7 mouse cellular contexts compared by ENCODE assay signal in genomic region chr12:3426530-3427034, GRCm38 (mm10). TPM values are rescaled to one million over a fixed set of nuclear protein-coding genes. Genes with fewer than 3 reads are reported as not detected.
A peak's percentile ranks its signal among the peaks of the same experiment; 100 is the strongest.
DNase-seq lines count a peak whose midpoint lies in the region; ATAC-seq lines count a peak whose summit lies in the region.

Gene Asxl2, plus strand, starts transcription at chr12:3426857.

- peak; percentile 96 for ATAC-seq in embryonic facial prominence, embryonic 11.5 days (replicated peaks; ENCODE audit: insufficient number of reproducible peaks, low FRiP score, low TSS enrichment, low read depth)
- ATAC-seq in granulocyte monocyte progenitor cell, adult 5-6 weeks (replicated peaks; ENCODE audit: poor library complexity, severe bottlenecking), result peak; percentile 85
- ATAC-seq in midbrain, embryonic 13.5 days, result peak; percentile 95

- H3K36me3 ChIP-seq in embryonic facial prominence, embryonic 11.5 days (replicated peaks; ENCODE audit: control insufficient read depth, insufficient read depth, low read depth, low read length), result no peaks in the 10 kb centered on the region
- peaks cover 21% of the 10 kb centered on the region for H3K36me3 ChIP-seq in limb, embryonic 10.5 days
- H3K36me3 ChIP-seq in midbrain, embryonic 13.5 days, result peaks cover 13% of the 10 kb centered on the region

- under 1% methylated on average over 53 of the region's 53 CpGs for WGBS in embryonic facial prominence, embryonic 11.5 days
- WGBS in limb, embryonic 10.5 days, result under 1% methylated on average over 53 of the region's 53 CpGs
- WGBS in midbrain, embryonic 13.5 days, result under 1% methylated on average over 50 of the region's 53 CpGs

- no peaks in the 10 kb centered on the region for H3K9me3 ChIP-seq in embryonic facial prominence, embryonic 11.5 days (replicated peaks; ENCODE audit: control insufficient read depth, low read length)
- no peaks in the 10 kb centered on the region for H3K9me3 ChIP-seq in limb, embryonic 10.5 days (replicated peaks)
- no peaks in the 10 kb centered on the region for H3K9me3 ChIP-seq in midbrain, embryonic 13.5 days

- H3K4me3 ChIP-seq in embryonic facial prominence, embryonic 11.5 days (ENCODE audit: low read depth, low read length), result peak within 1 kb of the TSS; percentile 87
- peak within 1 kb of the TSS; percentile 82 for H3K4me3 ChIP-seq in limb, embryonic 10.5 days
- H3K4me3 ChIP-seq in midbrain, embryonic 13.5 days (replicated peaks), result peak within 1 kb of the TSS; percentile 84

- H3K27me3 ChIP-seq in embryonic facial prominence, embryonic 11.5 days (ENCODE audit: control insufficient read depth, insufficient read depth, low read length), result no peaks in the 10 kb centered on the region
- H3K27me3 ChIP-seq in limb, embryonic 10.5 days (ENCODE audit: low read depth, poor library complexity, severe bottlenecking), result no peaks in the 10 kb centered on the region
- no peaks in the 10 kb centered on the region for H3K27me3 ChIP-seq in midbrain, embryonic 13.5 days

- H3K4me1 ChIP-seq in embryonic facial prominence, embryonic 11.5 days (ENCODE audit: control insufficient read depth, insufficient read depth, low read length), result no peaks in the 10 kb centered on the region
- peaks cover 9% of the 10 kb centered on the region for H3K4me1 ChIP-seq in limb, embryonic 10.5 days
- H3K4me1 ChIP-seq in midbrain, embryonic 13.5 days (replicated peaks), result peaks cover 28% of the 10 kb centered on the region

- peak within 1 kb of the TSS; percentile 87 for H3K27ac ChIP-seq in embryonic facial prominence, embryonic 11.5 days (replicated peaks; ENCODE audit: low read depth, low read length)
- peak within 1 kb of the TSS; percentile 95 for H3K27ac ChIP-seq in limb, embryonic 10.5 days
- H3K27ac ChIP-seq in midbrain, embryonic 13.5 days, result peak within 1 kb of the TSS; percentile 94

- H3K9ac ChIP-seq in embryonic facial prominence, embryonic 11.5 days (replicated peaks; ENCODE audit: low read length), result peak within 1 kb of the TSS; percentile 85
- peak within 1 kb of the TSS; percentile 91 for H3K9ac ChIP-seq in midbrain, embryonic 13.5 days (replicated peaks)

- peak within 1 kb of the TSS; percentile 67 for H3K4me2 ChIP-seq in embryonic facial prominence, embryonic 11.5 days (ENCODE audit: low read depth, low read length)
- peak within 1 kb of the TSS; percentile 67 for H3K4me2 ChIP-seq in midbrain, embryonic 13.5 days (replicated peaks)

- DNase-seq in adrenal gland, postnatal 14 days, result peak; percentile 100
- peak; percentile 100 for DNase-seq in embryonic facial prominence, embryonic 11.5 days (ENCODE audit: low spot score)
- DNase-seq in kidney, adult 11 months, result peak; percentile 99
- peak; percentile 100 for DNase-seq in limb, embryonic 10.5 days (ENCODE audit: low spot score)
- DNase-seq in spleen, adult 12 weeks (ENCODE audit: low spot score), result peak; percentile 98

RNA-seq across cellular contexts. Expression of gene Asxl2, which starts in this region (rescaled TPM):
- total RNA-seq in adrenal gland, postnatal 14 days (2021), result 34.7 and 38.2 TPM in 2 replicates
- 12.7 and 13.6 TPM in 2 replicates for polyA plus RNA-seq in embryonic facial prominence, embryonic 11.5 days (2014; fragmentation: Nextera tagmentation; extraction: Ambion mirVana)
- total RNA-seq in granulocyte monocyte progenitor cell, adult 5-6 weeks (2014; fragmentation: Nextera tagmentation), result 44.4 and 53.1 TPM in 2 replicates
- total RNA-seq in granulocyte monocyte progenitor cell, adult 5-6 weeks (2017), result 26.9 and 30.2 TPM in 2 replicates
- polyA plus RNA-seq in limb, embryonic 10.5 days (2016; fragmentation: Nextera tagmentation; extraction: Ambion mirVana), result 16.0 and 16.6 TPM in 2 replicates
- 15.6 and 16.1 TPM in 2 replicates for polyA plus RNA-seq in midbrain, embryonic 13.5 days (2015; fragmentation: Nextera tagmentation; extraction: Ambion mirVana)

Comparison
In these comparisons a context has a peak if more than half of its experiments do, and no peak if none do; other contexts are left out.
1. Peak in every context shown above with its lines: DNase-seq, ATAC-seq, H3K4me3 ChIP-seq and H3K27ac ChIP-seq.